Mouse (Mus musculus): ENCODE data around the gene Ugt1a8. TPM values are rescaled to one million over a fixed set of nuclear protein-coding genes. Genes with fewer than 3 reads are reported as not detected.

The Ugt1a8 gene
- polyA plus RNA-seq, 1 experiment from 2014 or later: 0.05 TPM

DNA sequence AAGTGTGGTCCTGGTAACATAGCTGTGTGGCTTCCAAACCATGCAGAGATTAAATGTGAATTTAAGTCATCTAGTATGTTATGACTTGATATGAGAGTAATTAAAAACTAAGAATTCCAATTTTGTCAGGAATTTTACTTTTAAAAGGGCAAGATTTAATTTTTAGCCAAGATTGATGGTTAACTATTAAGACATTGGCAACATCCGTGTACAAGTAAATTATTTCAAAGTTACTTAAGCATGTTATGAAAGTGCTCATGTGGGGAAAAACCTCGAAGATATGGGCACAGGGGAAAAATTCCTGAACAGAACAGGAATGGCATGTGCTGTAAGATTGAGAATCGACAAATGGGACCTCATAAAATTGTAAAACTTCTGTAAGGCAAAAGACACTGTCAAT, 109.8 kb downstream of the Ugt1a8 start:
- Histone ChIP-seq H3K4me3 (replicated peaks; ENCODE audit: low read depth, low read length) (no peak overlapping the region), H3K36me3 (ENCODE audit: insufficient read depth, low read length) (no peaks in the 10 kb centered on the region), H3K9me3 (replicated peaks; ENCODE audit: low read length) (no peaks in the 10 kb centered on the region), H3K4me2 (ENCODE audit: low read length) (no peak overlapping the region), H3K4me1 (replicated peaks; ENCODE audit: insufficient read depth, low read length) (no peaks in the 10 kb centered on the region), H3K9ac (ENCODE audit: low read depth, low read length) (no peak overlapping the region), H3K27me3 (ENCODE audit: insufficient read depth, low read length) (no peaks in the 10 kb centered on the region), H3K27ac (no peak overlapping the region)
- TF ChIP-seq CTCF (IDR thresholded peaks at IDR 0.05; ENCODE audit: low read depth): no peak
- ATAC-seq (replicated peaks; ENCODE audit: low FRiP score, low read depth) (no peak), DNase-seq (ENCODE audit: low spot score) (no peak)
- WGBS: 51% methylated on average over 3 of the region's 3 CpGs

DNA sequence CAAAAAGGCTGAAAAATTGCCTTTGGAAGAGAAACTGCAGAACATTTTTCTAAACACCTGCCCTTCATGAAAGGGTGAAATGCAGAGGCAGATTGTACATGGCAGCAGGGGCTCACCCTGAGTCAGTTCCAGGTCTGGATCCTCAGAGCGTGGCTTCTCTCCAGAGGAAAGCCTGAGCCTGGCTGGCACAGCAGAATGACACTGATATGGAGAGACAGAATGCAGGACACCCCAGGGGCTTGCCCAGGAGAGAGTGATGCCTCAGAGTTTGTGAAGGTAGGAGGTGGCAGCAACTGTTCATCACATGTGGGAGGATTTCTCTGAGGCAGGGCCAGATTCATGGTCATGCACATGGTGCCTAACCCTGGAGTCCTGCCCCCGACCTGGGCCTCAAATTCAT, 112.4 kb downstream of the Ugt1a8 start:
- no peak for TF ChIP-seq CTCF (IDR thresholded peaks at IDR 0.05; ENCODE audit: low read depth)
- Histone ChIP-seq H3K9me3 (replicated peaks; ENCODE audit: low read length) (no peaks in the 10 kb centered on the region), H3K4me1 (replicated peaks; ENCODE audit: insufficient read depth, low read length) (no peaks in the 10 kb centered on the region; the same call in 1 of the 2 replicates), H3K36me3 (ENCODE audit: insufficient read depth, low read length) (no peaks in the 10 kb centered on the region), H3K4me2 (ENCODE audit: low read length) (no peak overlapping the region), H3K9ac (ENCODE audit: low read depth, low read length) (no peak overlapping the region), H3K4me3 (replicated peaks; ENCODE audit: low read depth, low read length) (no peak overlapping the region), H3K27ac (no peak overlapping the region), H3K27me3 (ENCODE audit: insufficient read depth, low read length) (no peaks in the 10 kb centered on the region)
- ATAC-seq (replicated peaks; ENCODE audit: low FRiP score, low read depth) (no peak; the same call in 1 of the 2 replicates), DNase-seq (ENCODE audit: low spot score) (no peak)
- 65% methylated on average over 2 of the region's 2 CpGs for WGBS

DNA sequence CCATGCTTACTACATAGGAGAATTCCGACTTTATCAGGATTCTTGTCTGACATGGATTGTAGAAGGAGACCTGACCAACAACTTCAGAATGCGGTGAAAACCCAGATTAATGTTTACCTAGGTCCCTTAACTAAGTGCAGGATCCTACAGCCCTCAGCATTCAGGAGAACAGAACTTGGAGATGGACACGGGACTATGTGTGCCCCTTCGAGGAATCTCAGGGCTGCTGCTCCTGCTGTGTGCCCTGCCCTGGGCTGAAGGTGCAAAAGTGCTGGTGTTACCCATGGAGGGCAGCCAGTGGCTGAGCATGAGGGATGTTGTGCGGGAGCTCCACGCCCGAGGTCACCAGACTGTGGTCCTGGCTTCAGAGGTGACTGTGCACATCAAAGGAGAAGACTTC, 112.8 kb downstream of the Ugt1a8 start, which contains the start of gene Ugt1a2:
TSS of gene Ugt1a2 (plus strand) at position 146 of the 400 bp plus-strand sequence.
- no peak within 1 kb of the TSS for H3K4me3 ChIP-seq (replicated peaks; ENCODE audit: low read depth, low read length)
- ATAC-seq (replicated peaks; ENCODE audit: low FRiP score, low read depth) (no peak; the same call in 1 of the 2 replicates), DNase-seq (ENCODE audit: low spot score) (peak; percentile 37)
- no peak for TF ChIP-seq CTCF (IDR thresholded peaks at IDR 0.05; ENCODE audit: low read depth)
- H3K27me3 ChIP-seq (ENCODE audit: insufficient read depth, low read length): no peaks in the 10 kb centered on the region
- no peak within 1 kb of the TSS for H3K9ac ChIP-seq (ENCODE audit: low read depth, low read length)
- no peaks in the 10 kb centered on the region for H3K36me3 ChIP-seq (ENCODE audit: insufficient read depth, low read length)
- 0 out of 2 replicates have a peak within 1 kb of the TSS, but pooled peaks have one; percentile 5 for H3K4me2 ChIP-seq (ENCODE audit: low read length)
- WGBS: 58% methylated on average over 7 of the region's 7 CpGs
- peaks cover 4% of the 10 kb centered on the region; the same call in 1 of the 2 replicates for H3K4me1 ChIP-seq (replicated peaks; ENCODE audit: insufficient read depth, low read length)
- H3K9me3 ChIP-seq (replicated peaks; ENCODE audit: low read length): no peaks in the 10 kb centered on the region
- H3K27ac ChIP-seq: peak within 1 kb of the TSS; percentile 52; the same call in 1 of the 2 replicates

DNA sequence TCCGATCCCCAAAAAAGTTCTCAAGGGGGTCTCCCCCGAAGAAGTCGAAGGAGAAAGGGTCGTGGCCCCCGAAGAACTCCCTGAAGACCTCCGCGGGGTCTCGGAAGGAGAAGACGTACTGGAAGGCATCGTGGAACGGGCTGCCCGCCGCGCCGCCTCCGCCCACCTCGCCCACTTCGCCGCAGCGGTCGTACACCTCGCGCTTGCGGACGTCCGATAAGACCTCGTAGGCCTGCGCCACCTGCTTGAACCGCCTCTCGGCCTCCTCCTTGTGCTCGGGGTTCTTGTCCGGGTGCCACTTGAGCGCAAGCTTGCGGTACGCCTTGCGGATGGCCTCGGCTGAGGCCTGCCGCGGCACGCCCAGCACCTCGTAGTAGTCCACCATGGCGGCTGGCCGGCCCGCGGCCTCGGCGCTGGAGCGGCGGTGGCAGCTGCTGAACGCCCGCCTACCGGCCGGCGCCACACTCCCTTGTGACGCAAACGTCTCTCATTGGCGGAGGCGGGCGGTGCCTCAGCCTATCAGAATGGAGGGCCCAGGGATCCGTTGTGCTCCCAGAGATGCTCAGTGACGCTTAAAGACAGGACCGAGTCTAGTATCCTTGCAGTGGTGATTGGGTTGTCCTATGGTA, 117.8 kb downstream of the Ugt1a8 start, which contains the start of gene Dnajb3:
TSS of gene Dnajb3 (minus strand) at position 489 of the 629 bp plus-strand sequence.
- TF ChIP-seq CTCF (IDR thresholded peaks at IDR 0.05; ENCODE audit: low read depth): no peak
- H3K27ac ChIP-seq: no peak within 1 kb of the TSS
- no peaks in the 10 kb centered on the region for H3K9me3 ChIP-seq (replicated peaks; ENCODE audit: low read length)
- peak; percentile 78 for DNase-seq (ENCODE audit: low spot score)
- ATAC-seq (replicated peaks; ENCODE audit: low FRiP score, low read depth): peak; percentile 91
- peak within 1 kb of the TSS; percentile 60 for H3K9ac ChIP-seq (ENCODE audit: low read depth, low read length)
- H3K4me2 ChIP-seq (ENCODE audit: low read length): peak within 1 kb of the TSS; percentile 65
- H3K4me3 ChIP-seq (replicated peaks; ENCODE audit: low read depth, low read length): peak within 1 kb of the TSS; percentile 31
- peaks cover 4% of the 10 kb centered on the region; the same call in 1 of the 2 replicates for H3K4me1 ChIP-seq (replicated peaks; ENCODE audit: insufficient read depth, low read length)
- H3K27me3 ChIP-seq (ENCODE audit: insufficient read depth, low read length): no peaks in the 10 kb centered on the region
- 9% methylated on average over 62 of the region's 62 CpGs for WGBS
- H3K36me3 ChIP-seq (ENCODE audit: insufficient read depth, low read length): no peaks in the 10 kb centered on the region

DNA sequence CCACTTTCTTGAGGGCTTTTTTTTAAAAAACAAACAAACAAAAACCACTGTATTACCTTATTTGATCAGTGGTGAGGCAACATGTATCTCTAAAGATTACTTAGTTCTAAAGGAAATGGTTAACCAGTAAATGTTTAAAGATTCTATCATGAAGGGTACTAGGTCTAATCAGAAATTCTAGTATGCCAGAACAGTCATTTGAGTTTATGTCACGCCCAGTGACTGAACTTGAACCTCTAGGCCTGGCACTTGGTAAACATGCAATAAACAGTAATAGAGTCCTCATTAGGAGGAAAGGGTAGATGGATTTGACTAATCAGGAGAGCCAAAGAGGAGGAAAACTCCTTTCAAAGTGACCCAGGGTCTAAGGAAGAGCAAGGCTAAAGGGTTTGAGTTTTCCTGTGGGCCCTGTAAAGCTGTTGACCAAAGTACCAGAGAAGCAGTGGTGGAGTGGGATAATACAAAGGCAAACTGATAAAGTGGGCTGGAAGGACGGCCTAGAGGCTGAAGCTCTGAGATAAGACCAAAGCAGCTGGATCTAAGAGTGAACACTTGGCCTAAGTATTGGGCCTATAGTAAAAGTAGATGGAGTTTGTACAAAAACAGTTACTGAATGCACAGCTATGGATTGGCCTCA, 119.3 kb downstream of the Ugt1a8 start:
- TF ChIP-seq CTCF (IDR thresholded peaks at IDR 0.05; ENCODE audit: low read depth): no peak
- Histone ChIP-seq H3K9ac (ENCODE audit: low read depth, low read length) (no peak overlapping the region), H3K27ac (no peak overlapping the region), H3K4me2 (ENCODE audit: low read length) (no peak overlapping the region), H3K4me1 (replicated peaks; ENCODE audit: insufficient read depth, low read length) (peaks cover 4% of the 10 kb centered on the region; the same call in 1 of the 2 replicates), H3K9me3 (replicated peaks; ENCODE audit: low read length) (peaks cover 7% of the 10 kb centered on the region; the same call in 1 of the 2 replicates), H3K4me3 (replicated peaks; ENCODE audit: low read depth, low read length) (no peak overlapping the region), H3K36me3 (ENCODE audit: insufficient read depth, low read length) (no peaks in the 10 kb centered on the region), H3K27me3 (ENCODE audit: insufficient read depth, low read length) (no peaks in the 10 kb centered on the region)
- DNase-seq (ENCODE audit: low spot score) (no peak), ATAC-seq (replicated peaks; ENCODE audit: low FRiP score, low read depth) (no peak)
- WGBS: 86% methylated on average over 2 of the region's 2 CpGs

DNA sequence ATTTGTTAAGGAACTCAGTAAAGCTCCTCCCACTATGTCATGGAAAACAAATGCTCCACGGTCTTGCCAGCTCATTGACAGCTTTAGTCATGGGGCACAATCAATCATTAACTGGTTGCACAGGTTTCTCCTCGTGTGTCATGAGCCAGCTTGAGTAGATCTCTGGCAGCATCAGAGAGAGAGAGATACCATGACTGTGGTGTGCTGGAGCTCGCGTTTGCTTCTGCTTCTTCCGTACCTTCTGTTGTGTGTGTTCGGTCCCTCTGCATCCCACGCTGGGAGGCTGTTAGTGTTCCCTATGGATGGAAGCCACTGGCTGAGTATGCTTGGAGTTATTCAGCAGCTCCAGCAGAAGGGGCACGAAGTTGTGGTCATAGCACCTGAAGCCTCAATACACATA, 124.2 kb downstream of the Ugt1a8 start, which contains the start of gene Ugt1a1:
TSS of gene Ugt1a1 (plus strand) at position 148 of the 400 bp plus-strand sequence.
- WGBS: 69% methylated on average over 8 of the region's 8 CpGs
- H3K9ac ChIP-seq (ENCODE audit: low read depth, low read length): no peak within 1 kb of the TSS
- peaks cover 47% of the 10 kb centered on the region for H3K9me3 ChIP-seq (replicated peaks; ENCODE audit: low read length)
- H3K36me3 ChIP-seq (ENCODE audit: insufficient read depth, low read length): no peaks in the 10 kb centered on the region
- no peak within 1 kb of the TSS for H3K4me2 ChIP-seq (ENCODE audit: low read length)
- DNase-seq (ENCODE audit: low spot score) (peak; percentile 41), ATAC-seq (replicated peaks; ENCODE audit: low FRiP score, low read depth) (peak; percentile 6; the same call in 1 of the 2 replicates)
- H3K27ac ChIP-seq: no peak within 1 kb of the TSS
- no peak within 1 kb of the TSS for H3K4me3 ChIP-seq (replicated peaks; ENCODE audit: low read depth, low read length)
- no peaks in the 10 kb centered on the region for H3K27me3 ChIP-seq (ENCODE audit: insufficient read depth, low read length)
- no peaks in the 10 kb centered on the region for H3K4me1 ChIP-seq (replicated peaks; ENCODE audit: insufficient read depth, low read length)
- TF ChIP-seq CTCF (IDR thresholded peaks at IDR 0.05; ENCODE audit: low read depth): no peak
